Mouse (Mus musculus) mature B cell (primary cell): ENCODE measurements around the gene Bcl2l1.

Experiments
- in situ Hi-C: fragments of 300-500 bp; cut with MboI; formaldehyde crosslinking; loops from 2 replicates; pipeline ENCODE4 v1.14.3; 2019

Gene Bcl2l1

GRCm38 (mm10) chr2:152772231-152772630 lies 59.3 kb downstream of the Bcl2l1 start:
- in situ Hi-C loops, result no loop called here

GRCm38 (mm10) chr2:152771571-152771970 lies 60.0 kb downstream of the Bcl2l1 start:
- in situ Hi-C loops, result no loop called here

DNA sequence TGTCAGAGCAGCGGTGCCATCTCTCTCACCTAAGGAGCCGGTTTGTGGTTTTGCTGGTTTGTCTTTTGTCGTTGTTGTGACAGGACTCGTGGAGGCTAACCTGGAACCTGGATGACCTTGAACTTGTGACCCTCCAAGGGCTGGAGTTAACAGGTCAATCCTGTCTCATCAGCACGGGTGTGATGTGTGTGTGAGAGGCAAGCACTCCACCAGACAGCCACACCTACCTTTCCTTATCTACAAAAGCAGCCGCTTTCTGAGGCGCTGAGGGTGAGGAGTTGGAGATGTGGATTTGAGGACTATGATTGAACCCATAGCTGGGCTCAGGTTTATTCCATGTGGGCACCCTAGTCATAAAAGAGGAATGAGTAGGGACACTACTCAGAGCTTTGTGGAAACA lies 61.9 kb downstream of the Bcl2l1 start:
- in situ Hi-C loops, result no loop called here

GRCm38 (mm10) chr2:152767618-152768271 lies 63.8 kb downstream of the Bcl2l1 start:
- in situ Hi-C loops, result no loop called here

GRCm38 (mm10) chr2:152766387-152767123 lies 65.0 kb downstream of the Bcl2l1 start:
- in situ Hi-C loops, result no loop called here

GRCm38 (mm10) chr2:152765045-152765674 lies 66.4 kb downstream of the Bcl2l1 start:
- in situ Hi-C loops, result no loop called here

DNA sequence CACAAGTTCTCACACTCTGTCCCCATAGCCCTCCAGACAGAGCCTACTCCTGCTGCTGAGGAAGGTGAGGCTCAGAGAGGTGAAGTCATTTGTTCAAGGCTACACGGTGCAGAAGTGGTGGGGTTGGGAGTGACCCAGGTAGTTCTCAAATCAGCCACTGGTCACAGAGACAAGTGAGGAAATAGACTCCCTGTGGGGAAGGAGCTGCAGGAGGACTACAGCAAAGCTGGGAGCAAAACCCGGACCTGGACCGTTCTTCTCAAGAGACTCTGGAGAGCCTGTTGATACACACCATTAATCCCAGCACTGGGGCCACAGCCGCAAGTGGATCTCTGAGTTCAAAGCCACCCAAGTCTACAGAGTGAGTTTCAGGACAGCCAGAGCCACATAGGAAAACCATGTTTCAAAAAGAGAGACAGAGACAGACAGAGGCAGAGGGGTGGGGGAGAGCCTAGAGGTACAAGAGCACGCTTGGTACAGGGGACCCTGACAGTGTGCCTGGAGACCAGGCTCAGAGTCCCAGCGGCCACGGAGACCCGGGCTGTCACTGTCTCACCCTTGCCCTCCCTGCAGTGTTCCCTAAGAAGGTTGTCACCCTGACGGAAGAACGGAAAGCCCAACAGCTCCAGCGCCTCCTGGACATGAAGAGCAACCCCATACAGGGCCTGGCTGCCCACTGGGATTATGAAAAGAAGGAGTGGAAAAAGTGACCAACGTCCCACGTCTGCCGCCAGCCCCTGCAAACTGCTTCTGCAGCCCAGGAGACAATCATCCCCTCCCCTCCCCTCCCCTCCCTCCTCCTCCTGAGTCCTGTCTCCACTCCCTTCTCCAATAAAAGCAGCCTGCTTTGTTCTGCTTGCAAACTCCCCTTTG lies 67.1 kb downstream of the Bcl2l1 start:
- in situ Hi-C loops, result no loop called here

DNA sequence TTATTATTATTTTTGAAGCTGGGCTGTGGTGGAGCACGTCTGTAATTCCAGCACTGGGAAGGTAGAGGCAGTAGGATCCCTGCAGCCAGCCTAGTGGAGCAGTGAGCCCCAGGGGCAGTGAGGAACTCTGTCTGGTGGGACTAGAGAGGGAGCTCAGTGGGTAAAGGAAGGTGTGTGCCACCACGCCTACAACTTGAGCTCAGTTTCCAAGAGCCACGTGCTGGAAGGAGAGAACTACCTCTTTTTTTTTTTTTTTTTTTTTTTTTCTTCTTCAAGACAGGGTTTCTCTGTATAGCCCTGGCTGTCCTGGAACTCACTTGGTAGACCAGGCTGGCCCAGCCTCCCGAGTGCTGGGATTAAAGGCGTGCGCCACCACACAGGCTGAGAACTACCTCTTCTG lies 68.2 kb downstream of the Bcl2l1 start:
- in situ Hi-C loops, result no loop called here

DNA sequence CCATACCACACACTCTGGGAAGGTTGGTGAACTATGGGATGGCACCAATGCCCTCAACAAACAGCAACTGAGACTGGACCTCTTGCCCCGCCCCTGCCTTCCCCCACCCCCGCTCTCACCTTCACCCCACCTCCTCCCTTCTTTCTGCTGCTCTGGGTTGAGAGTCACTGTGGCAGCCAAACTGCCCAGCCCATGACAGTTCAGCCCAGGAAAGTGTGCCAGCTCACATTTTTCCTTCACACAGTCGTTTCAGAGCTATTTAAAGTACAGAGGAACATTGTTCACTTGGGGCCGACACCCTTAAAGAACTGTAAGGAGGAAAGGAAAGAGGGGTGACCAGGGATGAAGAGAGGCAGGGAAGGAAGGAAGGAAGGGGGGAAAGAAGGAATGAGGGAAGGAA lies 73.2 kb downstream of the Bcl2l1 start:
- in situ Hi-C loops, result no loop called here

DNA sequence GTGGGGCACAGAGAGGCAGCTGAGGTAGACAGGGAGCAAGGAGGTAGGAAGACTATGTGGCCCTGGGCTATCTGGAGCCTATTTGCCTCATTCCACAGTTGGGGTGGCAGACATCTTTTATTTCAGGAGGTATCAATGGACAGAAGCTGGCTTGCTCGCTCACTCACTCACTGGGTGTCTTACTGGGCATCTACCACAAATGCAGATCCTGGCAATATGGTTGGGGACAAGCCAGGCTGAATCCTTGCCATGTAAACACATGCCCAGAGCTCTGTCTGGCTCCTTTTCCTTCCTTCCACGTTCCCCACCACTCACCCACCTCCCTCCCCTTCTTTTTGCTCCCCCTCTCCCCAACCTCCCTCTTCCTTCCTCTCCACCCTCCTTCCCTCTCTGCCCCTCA lies 74.0 kb downstream of the Bcl2l1 start:
- in situ Hi-C loops, result no loop called here

- in situ Hi-C loops, result no loop called here
Measured at GRCm38 (mm10) chr2:152756474-152757393, 74.8 kb downstream of the Bcl2l1 start.

DNA sequence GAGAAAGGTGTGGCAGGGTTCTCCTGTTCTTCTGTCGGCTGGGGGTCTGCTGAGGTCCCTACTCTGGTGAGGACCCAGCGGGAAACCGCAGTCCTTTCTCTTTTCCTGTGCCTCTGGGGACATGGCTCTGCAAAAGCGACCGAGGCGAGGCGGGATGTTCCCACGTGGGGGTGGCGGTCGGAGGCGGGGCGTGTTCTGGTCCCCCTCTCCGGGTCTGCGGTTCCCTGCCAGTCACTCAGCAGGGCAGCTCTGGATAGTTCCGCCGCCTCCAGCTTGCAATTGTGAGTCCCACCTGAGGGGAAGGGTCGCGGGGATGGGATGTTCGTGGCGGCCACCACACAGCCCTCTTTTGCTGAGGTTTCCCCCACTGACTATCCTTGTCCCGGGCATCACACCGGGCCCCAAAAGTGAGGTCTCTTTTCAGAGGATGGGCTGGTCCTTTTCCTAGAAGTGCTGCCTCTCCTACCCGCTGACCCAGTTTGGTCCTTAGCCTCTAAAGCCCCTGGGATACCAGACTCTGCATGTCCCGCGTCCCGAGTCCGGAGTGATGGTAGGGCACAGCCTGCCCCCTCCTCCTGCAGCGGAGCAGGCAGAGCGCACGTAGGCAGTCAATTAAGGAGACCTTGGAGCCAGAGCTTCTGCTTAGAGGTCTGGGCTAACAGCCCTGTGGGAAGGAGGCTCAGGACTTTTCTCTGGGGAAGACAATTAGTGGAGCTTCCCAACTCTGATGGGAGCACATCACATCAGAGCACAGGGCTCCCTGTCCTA lies 77.4 kb downstream of the Bcl2l1 start, which contains the start of gene Cox4i2:
Gene Cox4i2, plus strand, starts transcription at position 230 of the 768 bp plus-strand sequence.
- in situ Hi-C loops, result no loop called here

DNA sequence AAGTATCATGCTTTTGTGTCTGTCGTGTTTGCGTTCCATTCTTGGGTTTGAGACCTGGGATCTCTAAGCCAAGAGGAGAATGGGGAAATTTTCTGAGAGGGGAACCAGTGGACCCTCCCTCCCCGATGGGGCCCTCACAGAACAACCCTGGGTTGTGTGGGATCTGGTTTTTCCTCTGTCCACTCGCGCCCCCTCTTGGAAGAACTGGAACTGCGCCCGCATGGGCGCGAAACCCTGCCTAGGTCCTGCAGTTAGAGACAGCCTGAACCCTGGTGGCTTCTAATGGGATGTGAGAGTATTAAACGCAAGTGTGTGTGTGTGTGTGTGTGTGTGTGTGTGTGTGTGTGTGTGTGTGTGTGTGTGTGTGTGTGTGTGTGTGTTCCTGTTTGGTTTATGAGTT lies 89.1 kb downstream of the Bcl2l1 start:
- in situ Hi-C loops, result no loop called here

- in situ Hi-C loops, result no loop called here
Measured at GRCm38 (mm10) chr2:152741153-152742041, 90.1 kb downstream of the Bcl2l1 start.

- in situ Hi-C loops, result no loop called here
Measured at GRCm38 (mm10) chr2:152740490-152740889, 91.0 kb downstream of the Bcl2l1 start.

- in situ Hi-C loops, result no loop called here
Measured at GRCm38 (mm10) chr2:152739842-152740260, 91.7 kb downstream of the Bcl2l1 start.

GRCm38 (mm10) chr2:152739031-152739841 lies 92.3 kb downstream of the Bcl2l1 start:
- in situ Hi-C loops, result no loop called here

DNA sequence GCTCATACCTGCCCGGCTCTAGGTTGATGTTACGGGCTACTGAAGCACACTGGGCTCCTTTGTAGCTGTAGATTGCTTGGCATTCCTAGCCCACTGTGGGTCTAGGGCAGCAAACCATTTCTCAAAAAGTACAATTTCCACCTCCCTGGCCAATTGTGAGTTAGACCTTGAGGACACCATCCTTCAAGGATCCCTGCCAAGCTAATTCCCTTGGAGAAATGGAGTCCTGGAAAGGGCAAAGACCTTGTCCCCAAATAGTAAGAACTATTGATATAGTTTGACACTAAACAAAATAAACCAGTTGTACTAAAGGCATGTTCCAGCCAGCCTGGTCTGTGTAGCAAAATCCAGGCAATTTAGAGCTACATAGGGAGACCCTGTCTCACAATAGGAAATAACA lies 93.2 kb downstream of the Bcl2l1 start:
- in situ Hi-C loops, result no loop called here
